Mouse (Mus musculus) midbrain, embryonic 16.5 days (tissue): ENCODE measurements around the gene Npcd. TPM values are rescaled to one million over a fixed set of nuclear protein-coding genes. Genes with fewer than 3 reads are reported as not detected.

Experiments
- ATAC-seq: fragments of 200-750 bp; cut with Nextera tagmentation; 2 replicates; pipeline ENCODE4 v1.8.0; 2017; ENCODE audit warnings: moderate TSS enrichment
- H3K27ac ChIP-seq: fragments of 300-500 bp; sonication (generic); 2 replicates; pipeline ENCODE4 v1.5.1; 2014; ENCODE audit warnings: mild to moderate bottlenecking, low read length, mixed read lengths
- H3K27me3 ChIP-seq: fragments of 300-500 bp; sonication (generic); 2 replicates; pipeline ENCODE4 v1.6.1; 2014; ENCODE audit warnings: low read depth, low read length, mixed read lengths; ENCODE audit not compliant: control insufficient read depth, insufficient read depth
- H3K36me3 ChIP-seq: fragments of 300-500 bp; sonication (generic); 2 replicates; pipeline ENCODE4 v1.6.1; 2014; ENCODE audit warnings: mild to moderate bottlenecking, low read length, moderate library complexity, mixed read lengths; ENCODE audit not compliant: control insufficient read depth, insufficient read depth
- H3K4me1 ChIP-seq: fragments of 300-500 bp; sonication (generic); 2 replicates; pipeline ENCODE4 v1.6.1; 2014; ENCODE audit warnings: mild to moderate bottlenecking, low read length, mixed read lengths; ENCODE audit not compliant: control insufficient read depth, insufficient read depth
- H3K4me2 ChIP-seq: fragments of 300-500 bp; sonication (generic); 2 replicates; pipeline ENCODE4 v1.6.1; 2014; ENCODE audit warnings: mild to moderate bottlenecking, low read length, mixed read lengths
- H3K4me3 ChIP-seq: fragments of 300-500 bp; sonication (generic); 2 replicates; pipeline ENCODE4 v1.5.1; 2014; ENCODE audit warnings: low read depth, mild to moderate bottlenecking, low read length, moderate library complexity, mixed read lengths
- H3K9ac ChIP-seq: fragments of 300-500 bp; sonication (generic); 2 replicates; pipeline ENCODE4 v1.6.1; 2014; ENCODE audit warnings: low read depth, low read length, mixed read lengths
- H3K9me3 ChIP-seq: fragments of 300-500 bp; sonication (generic); replicated peaks from 2 replicates; pipeline ENCODE4 v1.6.1; 2014; ENCODE audit warnings: mild to moderate bottlenecking, low read length, mixed read lengths; ENCODE audit not compliant: control insufficient read depth, poor library complexity, severe bottlenecking
- WGBS: fragments of 180-500 bp; shearing (Covaris S2); extraction: QIAGEN DNeasy Blood & Tissue Kit; methylation state at CpG from one replicate; pipeline ENCODE4 v1.1.7; 2014; 5-methylcytosine and 5-hydroxymethylcytosine counted together
- polyA plus RNA-seq: library from polyadenylated mRNA; unstranded; fragments of >200 nt; fragmentation: Nextera tagmentation; extraction: Ambion mirVana; gene quantifications from 2 replicates; pipeline ENCODE4 v1.2.1, GENCODE M21; 2015

Npcd gene
- polyA plus RNA-seq, 1 experiment from 2014 or later = 0.74 TPM

GRCm38 (mm10) chr15:79800701-79801100, 33.3 kb downstream of the Npcd start:
- peaks cover 20% of the 10 kb centered on the region for H3K4me1 ChIP-seq
- H3K36me3 ChIP-seq = no peaks in the 10 kb centered on the region
- no peak overlapping the region for H3K4me3 ChIP-seq
- H3K4me2 ChIP-seq = no peak overlapping the region
- peaks cover 2% of the 10 kb centered on the region for H3K27me3 ChIP-seq
- H3K9ac ChIP-seq = no peak overlapping the region
- ATAC-seq = no peak
- WGBS = 51% methylated on average over 11 of the region's 11 CpGs
- H3K9me3 ChIP-seq = no peaks in the 10 kb centered on the region
- H3K27ac ChIP-seq = no peak overlapping the region

GRCm38 (mm10) chr15:79798591-79798990, 35.4 kb downstream of the Npcd start:
- Histone ChIP-seq H3K9me3 (no peaks in the 10 kb centered on the region), H3K4me1 (peaks cover 14% of the 10 kb centered on the region), H3K4me2 (no peak overlapping the region), H3K36me3 (no peaks in the 10 kb centered on the region; the same call in 1 of the 2 replicates), H3K27me3 (peaks cover 2% of the 10 kb centered on the region; the same call in 1 of the 2 replicates), H3K27ac (no peak overlapping the region), H3K4me3 (no peak overlapping the region), H3K9ac (no peak overlapping the region)
- ATAC-seq = no peak
- WGBS = 88% methylated on average over 10 of the region's 10 CpGs

- no peak overlapping the region for H3K27ac ChIP-seq
- H3K36me3 ChIP-seq = no peaks in the 10 kb centered on the region; the same call in 1 of the 2 replicates
- WGBS = 87% methylated on average over 8 of the region's 8 CpGs
- no peaks in the 10 kb centered on the region for H3K9me3 ChIP-seq
- peaks cover 7% of the 10 kb centered on the region for H3K4me1 ChIP-seq
- H3K4me3 ChIP-seq = no peak overlapping the region
- H3K27me3 ChIP-seq = peaks cover 2% of the 10 kb centered on the region; the same call in 1 of the 2 replicates
- H3K4me2 ChIP-seq = no peak overlapping the region
- no peak overlapping the region; the same call in 1 of the 2 replicates for H3K9ac ChIP-seq
- no peak for ATAC-seq
These were observed 36.4 kb downstream of the Npcd start for GRCm38 (mm10) chr15:79797680-79798079.

- Histone ChIP-seq H3K9ac (no peak overlapping the region), H3K27me3 (peaks cover 2% of the 10 kb centered on the region; the same call in 1 of the 2 replicates), H3K4me1 (peaks cover 2% of the 10 kb centered on the region; the same call in 1 of the 2 replicates), H3K36me3 (no peaks in the 10 kb centered on the region; the same call in 1 of the 2 replicates), H3K4me3 (no peak overlapping the region), H3K27ac (no peak overlapping the region), H3K4me2 (no peak overlapping the region), H3K9me3 (no peaks in the 10 kb centered on the region)
- WGBS = 90% methylated on average over 7 of the region's 7 CpGs
- no peak for ATAC-seq
These were observed 36.9 kb downstream of the Npcd start for GRCm38 (mm10) chr15:79797096-79797495.

- Histone ChIP-seq H3K4me2 (no peak overlapping the region), H3K27me3 (no peaks in the 10 kb centered on the region), H3K4me3 (no peak overlapping the region), H3K36me3 (no peaks in the 10 kb centered on the region; the same call in 1 of the 2 replicates), H3K27ac (no peak overlapping the region), H3K4me1 (no peaks in the 10 kb centered on the region), H3K9ac (no peak overlapping the region), H3K9me3 (no peaks in the 10 kb centered on the region)
- 79% methylated on average over 11 of the region's 12 CpGs for WGBS
- no peak for ATAC-seq
These were observed 37.8 kb downstream of the Npcd start for GRCm38 (mm10) chr15:79796256-79796655.

- H3K27me3 ChIP-seq = no peaks in the 10 kb centered on the region
- H3K27ac ChIP-seq = no peak overlapping the region
- H3K9me3 ChIP-seq = no peaks in the 10 kb centered on the region
- ATAC-seq = no peak
- peaks cover 2% of the 10 kb centered on the region; the same call in 1 of the 2 replicates for H3K36me3 ChIP-seq
- no peak overlapping the region for H3K4me3 ChIP-seq
- no peak overlapping the region for H3K4me2 ChIP-seq
- 32% methylated on average over 20 of the region's 20 CpGs for WGBS
- no peaks in the 10 kb centered on the region for H3K4me1 ChIP-seq
- no peak overlapping the region for H3K9ac ChIP-seq
These were observed 39.9 kb downstream of the Npcd start for GRCm38 (mm10) chr15:79794173-79794572.

- H3K36me3 ChIP-seq = peaks cover 2% of the 10 kb centered on the region; the same call in 1 of the 2 replicates
- WGBS = 94% methylated on average over 9 of the region's 9 CpGs
- H3K27ac ChIP-seq = no peak overlapping the region
- H3K4me2 ChIP-seq = no peak overlapping the region
- no peak for ATAC-seq
- no peaks in the 10 kb centered on the region for H3K9me3 ChIP-seq
- no peaks in the 10 kb centered on the region for H3K27me3 ChIP-seq
- no peak overlapping the region for H3K4me3 ChIP-seq
- no peak overlapping the region for H3K9ac ChIP-seq
- no peaks in the 10 kb centered on the region for H3K4me1 ChIP-seq
These were observed 41.0 kb downstream of the Npcd start for GRCm38 (mm10) chr15:79793076-79793475.

GRCm38 (mm10) chr15:79792455-79792854, 41.6 kb downstream of the Npcd start:
- no peaks in the 10 kb centered on the region for H3K9me3 ChIP-seq
- H3K4me1 ChIP-seq = no peaks in the 10 kb centered on the region; the same call in 1 of the 2 replicates
- H3K27me3 ChIP-seq = no peaks in the 10 kb centered on the region
- H3K4me3 ChIP-seq = no peak overlapping the region
- 23% methylated on average over 19 of the region's 19 CpGs for WGBS
- no peak overlapping the region for H3K4me2 ChIP-seq
- H3K36me3 ChIP-seq = peaks cover 2% of the 10 kb centered on the region; the same call in 1 of the 2 replicates
- no peak for ATAC-seq
- no peak overlapping the region for H3K9ac ChIP-seq
- no peak overlapping the region for H3K27ac ChIP-seq

GRCm38 (mm10) chr15:79791502-79791901, 42.5 kb downstream of the Npcd start:
- 4% methylated on average over 12 of the region's 12 CpGs for WGBS
- H3K9ac ChIP-seq = no peak overlapping the region
- peaks cover 2% of the 10 kb centered on the region; the same call in 1 of the 2 replicates for H3K36me3 ChIP-seq
- H3K4me1 ChIP-seq = peaks cover 3% of the 10 kb centered on the region; the same call in 1 of the 2 replicates
- no peaks in the 10 kb centered on the region for H3K27me3 ChIP-seq
- no peaks in the 10 kb centered on the region for H3K9me3 ChIP-seq
- no peak for ATAC-seq
- no peak overlapping the region for H3K27ac ChIP-seq
- H3K4me2 ChIP-seq = no peak overlapping the region
- H3K4me3 ChIP-seq = no peak overlapping the region
